Mouse (Mus musculus): ENCODE results near the gene E2f7.

The E2f7 gene

GRCm38 (mm10) chr10:110781772-110782171, 36.5 kb downstream of the E2f7 start:
- no peak for DNase-seq

- no peak for DNase-seq
Observed at GRCm38 (mm10) chr10:110782655-110783054, 37.4 kb downstream of the E2f7 start.

- DNase-seq, result no peak
Observed at GRCm38 (mm10) chr10:110788049-110788752, 43.0 kb downstream of the E2f7 start.

- no peak for DNase-seq
Observed at GRCm38 (mm10) chr10:110789683-110790082, 44.4 kb downstream of the E2f7 start.

GRCm38 (mm10) chr10:110793150-110793787, 48.0 kb downstream of the E2f7 start:
- DNase-seq, result no peak

- DNase-seq, result peak; percentile 18
Observed at GRCm38 (mm10) chr10:110794564-110795205, 49.4 kb downstream of the E2f7 start.

GRCm38 (mm10) chr10:110795206-110795796, 50.1 kb downstream of the E2f7 start:
- no peak for DNase-seq

GRCm38 (mm10) chr10:110801296-110801695, 56.1 kb downstream of the E2f7 start:
- no peak for DNase-seq

GRCm38 (mm10) chr10:110804279-110805024, 59.2 kb downstream of the E2f7 start:
- DNase-seq, result no peak

- no peak for DNase-seq
Observed at GRCm38 (mm10) chr10:110805025-110805740, 59.9 kb downstream of the E2f7 start.

GRCm38 (mm10) chr10:110806471-110806870, 61.2 kb downstream of the E2f7 start:
- DNase-seq, result no peak

- no peak for DNase-seq
Observed at GRCm38 (mm10) chr10:110810528-110810927, 65.3 kb downstream of the E2f7 start.

- DNase-seq, result no peak
Observed at GRCm38 (mm10) chr10:110811209-110811861, 66.1 kb downstream of the E2f7 start.

- no peak for DNase-seq
Observed at GRCm38 (mm10) chr10:110811862-110812225, 66.6 kb downstream of the E2f7 start.

- no peak for DNase-seq
Observed at GRCm38 (mm10) chr10:110821139-110821538, 75.9 kb downstream of the E2f7 start.

- no peak for DNase-seq
Observed at GRCm38 (mm10) chr10:110821692-110822091, 76.5 kb downstream of the E2f7 start.

- DNase-seq, result no peak
Observed at GRCm38 (mm10) chr10:110832336-110832735, 87.1 kb downstream of the E2f7 start.

GRCm38 (mm10) chr10:110835115-110835806, 90.0 kb downstream of the E2f7 start:
- no peak for DNase-seq
